Mouse (Mus musculus) T-helper 17 cell (primary cell): ENCODE data around the gene 2310011J03Rik.
"Not testable (repeated sequence)": the region's sequence is repeated elsewhere in the genome, so short reads cannot be mapped to it uniquely, and the experiment has no call there.

Experiments used
- in situ Hi-C, 2 experiments: fragments of 300-600 bp; cut with MboI, MseI; formaldehyde crosslinking; loops; 1 replicate in 1 of 2; 2 replicates in 1 of 2; pipeline ENCODE4 v1.15.1; 2025; ENCODE audit warnings: high pct_unique_total_duplicates in 2 of 2

2310011J03Rik gene

DNA sequence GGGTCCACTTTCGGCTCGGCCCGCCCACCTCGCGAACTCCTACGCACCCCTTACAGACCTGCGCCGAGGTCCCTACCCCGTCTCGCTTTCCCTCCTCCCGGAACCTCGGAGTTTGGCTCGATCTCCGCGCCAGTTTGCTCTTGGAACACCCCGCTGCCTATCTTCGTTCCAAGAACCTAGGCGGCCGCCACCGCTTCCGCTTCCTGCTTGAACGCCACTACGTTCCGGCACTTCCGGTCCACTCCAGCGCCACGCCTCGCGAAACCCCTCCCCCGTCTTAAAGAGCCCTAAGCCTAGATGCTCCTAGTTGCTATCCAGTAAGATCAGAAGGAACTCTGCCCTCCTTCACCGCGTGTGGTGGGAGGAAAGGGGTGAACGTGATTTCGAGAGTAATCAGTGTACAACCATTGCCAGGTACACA lies at the start of gene 2310011J03Rik:
Gene 2310011J03Rik (minus strand): TSS at position 198 of the 421 bp plus-strand sequence.
- in situ Hi-C loops: no loop called here

DNA sequence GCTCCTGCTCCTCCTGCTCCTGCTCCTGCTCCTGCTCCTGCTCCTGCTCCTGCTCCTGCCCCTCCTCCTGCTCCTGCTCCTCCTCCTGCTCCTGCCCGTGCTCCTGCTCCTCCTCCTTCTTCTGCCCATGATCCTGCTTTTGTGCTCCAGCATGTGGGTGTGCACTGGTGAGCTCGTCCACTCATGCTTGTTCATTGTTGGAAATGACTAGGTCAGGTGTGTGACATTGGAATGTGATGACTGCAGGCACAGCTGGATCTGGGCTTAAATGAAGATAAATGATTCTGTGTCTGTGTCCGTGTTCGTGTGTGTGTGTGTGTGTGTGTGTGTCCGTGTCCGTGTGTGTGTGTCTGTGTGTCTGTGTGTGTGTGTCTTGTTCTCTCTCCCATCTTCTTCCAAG lies 48.1 kb upstream of the 2310011J03Rik start:
- in situ Hi-C loops: no loop called here

DNA sequence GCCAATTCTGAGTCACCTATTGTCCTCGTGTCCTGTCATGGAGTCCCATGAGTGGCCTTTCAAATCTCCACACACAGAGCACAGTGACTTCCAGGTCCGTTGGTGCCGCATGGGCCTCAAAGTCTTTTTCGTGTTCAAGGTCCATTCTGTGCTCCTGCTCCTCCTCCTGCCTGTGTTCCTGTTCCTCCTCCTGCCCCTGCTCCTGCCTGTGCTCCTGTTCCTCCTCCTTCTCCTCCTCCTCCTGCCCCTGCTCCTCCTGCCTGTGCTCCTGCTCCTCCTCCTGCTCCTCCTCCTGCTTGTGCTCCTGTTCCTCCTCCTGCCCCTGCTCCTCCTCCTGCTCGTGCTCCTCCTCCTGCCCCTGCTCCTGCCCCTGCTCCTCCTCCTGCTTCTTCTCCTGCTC lies 47.6 kb upstream of the 2310011J03Rik start:
- in situ Hi-C loops: no loop called here

DNA sequence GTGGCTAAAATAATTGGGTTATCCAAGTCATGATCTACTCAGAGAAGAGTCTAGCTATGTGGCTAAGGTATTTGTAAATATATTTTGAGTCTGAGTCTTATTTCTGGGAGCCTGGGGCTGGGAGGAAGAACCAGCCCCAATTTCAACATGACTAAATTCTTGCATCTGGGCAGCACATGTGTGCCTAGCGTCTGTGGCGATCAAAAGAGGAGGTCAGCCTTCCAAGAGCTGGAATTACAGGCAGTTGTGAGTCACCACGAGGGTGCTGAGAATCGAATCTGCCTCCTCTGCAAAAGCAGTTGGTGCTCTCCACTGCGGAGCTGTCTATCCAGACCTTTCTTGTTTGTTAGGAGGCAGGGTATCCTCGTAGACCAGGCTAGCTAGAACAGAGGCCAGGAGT lies 45.4 kb upstream of the 2310011J03Rik start:
- in situ Hi-C loops: no loop called here

DNA sequence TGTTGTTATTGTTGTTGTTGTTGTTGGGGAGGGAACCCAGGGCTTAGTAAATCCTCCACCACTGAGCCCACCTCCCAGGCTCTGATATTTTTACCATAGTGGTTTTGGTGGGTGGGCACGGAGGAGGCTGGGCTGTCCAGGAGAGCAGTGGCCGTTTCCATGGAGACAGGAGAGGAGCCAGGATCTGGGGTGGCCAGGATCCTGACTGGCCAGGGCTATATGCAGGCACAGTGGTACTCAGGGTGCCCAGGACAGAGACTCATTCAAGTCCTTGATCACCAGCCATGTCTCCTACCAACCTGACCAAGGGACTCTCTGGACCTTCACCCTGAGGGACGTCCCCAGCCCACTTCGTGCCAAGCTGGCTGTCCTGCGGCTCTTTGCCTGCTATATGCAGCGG lies 43.4 kb upstream of the 2310011J03Rik start:
- in situ Hi-C loops: no loop called here

DNA sequence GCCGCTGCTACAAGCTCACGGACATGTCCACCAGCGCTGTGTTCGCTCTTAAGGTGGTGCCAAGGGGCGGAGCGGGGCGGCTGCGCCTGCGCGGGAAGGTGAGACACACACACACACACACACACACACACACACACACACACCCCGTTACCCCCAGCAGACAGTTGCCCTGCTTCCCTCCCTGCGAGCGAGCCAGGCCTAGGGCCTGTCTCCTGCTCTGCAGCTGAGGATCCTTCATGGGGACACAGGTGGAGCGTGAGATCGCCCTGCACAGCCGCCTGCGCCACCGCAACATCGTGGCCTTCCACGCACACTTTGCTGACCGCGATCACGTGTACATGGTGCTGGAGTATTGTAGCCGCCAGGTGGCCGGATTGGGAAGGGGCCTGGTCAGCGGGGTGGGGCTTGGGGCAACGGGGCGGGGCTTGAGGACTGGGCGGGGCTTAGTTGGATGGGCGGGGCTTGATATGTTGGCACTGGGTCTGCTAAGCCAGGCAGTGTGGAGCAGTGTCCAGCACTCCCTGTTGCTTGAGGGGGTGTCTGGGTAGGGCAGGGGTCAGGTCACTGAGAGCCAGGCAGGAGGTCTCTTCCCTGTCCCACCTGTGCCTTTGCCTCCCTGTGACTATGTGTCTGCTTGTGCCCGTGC lies 37.8 kb upstream of the 2310011J03Rik start:
- in situ Hi-C loops: no loop called here

DNA sequence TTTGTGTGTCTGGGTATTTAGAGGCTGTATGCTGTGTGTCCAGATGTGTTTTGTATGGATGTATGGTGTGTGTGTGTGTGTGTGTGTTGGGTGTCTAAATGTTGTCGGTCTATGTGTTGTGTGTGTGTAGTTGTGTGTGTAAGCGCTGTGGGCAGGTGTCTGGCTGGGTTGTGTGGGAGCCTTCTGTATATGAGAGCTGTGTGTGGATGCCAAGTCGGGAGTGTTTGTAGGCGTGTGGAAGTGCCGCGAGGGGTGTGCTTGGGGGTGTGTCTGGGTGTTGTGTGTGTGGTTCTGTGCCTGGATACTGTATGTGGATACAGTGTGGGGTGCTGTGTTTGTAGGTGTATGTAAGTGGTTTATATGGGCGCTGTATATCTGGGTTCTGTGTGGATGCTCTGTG lies 37.0 kb upstream of the 2310011J03Rik start:
- in situ Hi-C loops: no loop called here

DNA sequence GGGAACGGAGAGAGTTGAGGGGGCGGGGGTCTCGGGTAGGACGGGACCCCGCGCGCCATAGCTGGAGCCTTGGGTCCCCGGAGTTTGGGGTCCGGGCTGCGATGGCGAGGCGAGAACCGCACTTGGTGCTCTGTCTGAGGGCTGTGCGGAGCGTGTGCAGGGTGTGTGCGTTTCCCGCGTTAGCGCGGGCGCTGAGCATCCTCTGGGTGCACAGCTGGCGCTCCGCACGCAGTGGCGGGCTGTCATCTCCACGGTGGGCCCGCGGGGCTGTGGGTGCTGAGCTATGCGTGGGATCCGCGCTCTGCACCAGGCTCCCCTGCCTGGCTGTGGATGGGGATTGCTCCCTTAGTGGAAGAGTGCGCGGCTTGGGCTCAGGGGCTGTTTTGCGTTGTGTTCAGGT lies 36.4 kb upstream of the 2310011J03Rik start:
- in situ Hi-C loops: no loop called here

DNA sequence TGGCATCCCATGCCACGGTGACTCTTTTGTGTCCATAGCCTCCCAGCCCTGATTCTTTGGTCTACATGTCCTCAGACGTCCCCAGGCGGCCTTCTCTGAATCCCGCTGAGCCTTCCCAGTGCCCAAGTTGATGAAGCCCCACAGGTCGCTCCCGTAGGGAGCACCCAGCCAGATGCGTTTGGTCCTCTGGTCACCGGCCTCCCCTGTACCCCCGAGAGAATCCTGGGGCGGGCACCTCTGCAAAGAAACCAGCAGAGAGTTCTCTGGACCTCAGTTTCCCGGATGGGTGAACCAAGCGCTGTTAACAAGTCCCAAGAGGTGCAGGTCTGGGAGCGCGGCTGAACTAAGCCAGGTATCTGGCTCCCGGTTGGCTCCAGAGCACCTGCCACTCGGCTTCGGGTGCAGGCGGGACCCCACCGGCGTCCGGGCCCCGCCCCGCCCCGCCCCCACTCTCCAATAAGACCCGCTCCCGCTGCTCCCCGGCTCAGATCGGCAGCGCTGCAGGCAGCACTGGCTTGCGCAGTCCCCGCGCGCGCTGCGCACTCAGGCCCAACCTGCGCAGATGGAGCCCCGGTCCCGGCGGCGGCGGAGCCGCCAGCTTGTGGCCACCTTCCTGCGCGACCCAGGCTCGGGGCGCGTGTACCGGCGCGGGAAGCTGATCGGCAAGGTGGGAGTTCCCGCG lies 35.8 kb upstream of the 2310011J03Rik start, which contains the start of gene Plk5:
Gene Plk5 (plus strand): TSS at position 459 of the 682 bp plus-strand sequence.
- in situ Hi-C loops: no loop called here

DNA sequence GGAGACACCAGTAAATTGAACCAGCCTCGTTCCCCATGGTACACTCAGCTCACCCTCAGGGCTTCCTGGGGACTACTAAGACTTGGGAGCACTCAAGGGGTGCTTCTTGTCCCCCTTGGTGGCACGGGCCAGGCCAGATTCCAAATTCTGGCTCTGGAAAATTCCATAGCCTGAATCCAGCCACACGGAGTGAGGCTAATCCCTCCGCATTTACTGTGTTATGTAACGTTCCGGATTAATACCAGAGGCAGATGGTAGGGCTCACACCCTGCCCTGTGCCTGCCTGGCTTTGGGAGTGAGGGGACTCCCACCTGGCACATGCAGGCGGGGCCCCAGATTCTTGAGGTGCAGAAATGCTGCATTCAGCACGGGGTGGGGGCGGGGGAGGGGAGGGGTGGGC lies 35.1 kb upstream of the 2310011J03Rik start:
- in situ Hi-C loops: no loop called here

DNA sequence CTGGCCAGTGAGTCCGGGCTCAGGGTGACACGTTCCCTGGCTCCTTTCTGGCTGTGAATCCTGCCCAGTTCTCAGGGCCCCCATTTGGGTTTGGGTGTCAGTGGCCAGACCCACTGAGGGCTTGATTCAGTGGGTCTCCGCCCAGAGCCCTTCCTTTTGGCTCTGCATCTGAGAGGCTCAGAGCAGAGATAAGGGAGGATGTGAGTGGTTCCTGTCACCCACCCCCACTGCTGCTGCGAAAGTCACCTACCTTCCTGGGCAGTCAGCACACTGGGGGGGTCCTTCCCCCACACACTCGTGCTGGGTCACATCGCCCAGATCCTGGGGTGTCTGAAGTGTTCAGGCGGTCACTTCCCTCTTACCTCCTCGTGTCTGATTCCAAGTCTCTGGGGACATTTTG lies 32.4 kb upstream of the 2310011J03Rik start:
- in situ Hi-C loops: no loop called here

DNA sequence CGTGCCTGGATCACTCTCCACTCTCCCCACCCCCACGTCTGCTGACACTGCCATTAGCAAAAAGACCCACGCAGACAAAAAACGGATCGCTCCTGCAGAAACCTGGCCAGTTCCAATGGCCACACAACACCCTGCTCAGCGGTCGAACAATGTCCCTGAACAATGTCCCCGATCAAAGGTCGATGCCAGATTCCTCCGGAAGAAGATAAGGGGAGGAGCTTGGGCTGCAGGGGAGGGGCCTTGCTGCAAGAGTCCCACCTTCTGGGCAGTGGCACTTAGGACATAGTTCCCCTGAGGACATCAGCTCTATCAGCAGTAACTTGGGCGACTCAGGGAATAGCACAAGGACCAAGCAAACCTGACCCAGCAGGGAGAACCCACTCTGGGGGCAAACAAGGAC lies 31.6 kb upstream of the 2310011J03Rik start:
- in situ Hi-C loops: no loop called here

DNA sequence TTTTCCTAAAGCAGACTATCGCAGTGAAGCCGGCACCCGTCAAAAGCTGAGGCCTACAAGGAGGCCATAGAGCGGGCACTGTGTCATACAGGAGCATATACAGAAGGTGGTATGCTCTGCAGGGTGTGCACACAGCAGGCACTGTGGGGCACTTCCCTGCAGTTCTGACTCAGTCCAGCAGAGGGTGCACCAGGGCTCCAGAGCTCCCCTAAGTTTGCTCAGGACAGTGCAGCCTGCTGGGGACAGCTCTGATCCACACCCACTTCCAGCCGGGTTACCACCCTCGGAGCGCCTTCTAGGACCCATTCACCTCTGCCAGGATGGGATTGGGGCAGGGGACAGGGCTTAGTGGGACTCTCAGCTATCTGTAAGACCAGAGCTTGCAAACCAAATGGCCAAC lies 30.0 kb upstream of the 2310011J03Rik start:
- in situ Hi-C loops: no loop called here

DNA sequence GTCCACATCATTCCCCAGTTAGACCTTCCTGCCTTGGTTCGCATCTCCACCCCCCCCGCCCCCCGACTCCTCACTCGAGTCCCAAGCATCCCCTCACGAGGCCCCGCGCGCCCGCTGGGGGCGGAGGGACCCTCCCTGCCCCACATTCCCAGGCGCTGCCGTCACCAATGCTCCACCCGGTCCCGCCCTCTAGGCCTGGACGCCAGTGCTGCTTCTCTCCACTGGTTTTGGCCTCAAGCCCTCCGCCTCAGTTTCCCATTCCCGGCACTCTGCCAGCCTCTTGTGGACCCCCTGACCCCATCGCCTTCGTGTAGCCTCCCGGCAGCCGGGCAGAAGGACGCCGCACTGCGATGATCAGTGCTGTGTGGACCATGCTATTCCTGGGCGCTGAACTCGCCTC lies 28.6 kb upstream of the 2310011J03Rik start:
- in situ Hi-C loops: no loop called here

DNA sequence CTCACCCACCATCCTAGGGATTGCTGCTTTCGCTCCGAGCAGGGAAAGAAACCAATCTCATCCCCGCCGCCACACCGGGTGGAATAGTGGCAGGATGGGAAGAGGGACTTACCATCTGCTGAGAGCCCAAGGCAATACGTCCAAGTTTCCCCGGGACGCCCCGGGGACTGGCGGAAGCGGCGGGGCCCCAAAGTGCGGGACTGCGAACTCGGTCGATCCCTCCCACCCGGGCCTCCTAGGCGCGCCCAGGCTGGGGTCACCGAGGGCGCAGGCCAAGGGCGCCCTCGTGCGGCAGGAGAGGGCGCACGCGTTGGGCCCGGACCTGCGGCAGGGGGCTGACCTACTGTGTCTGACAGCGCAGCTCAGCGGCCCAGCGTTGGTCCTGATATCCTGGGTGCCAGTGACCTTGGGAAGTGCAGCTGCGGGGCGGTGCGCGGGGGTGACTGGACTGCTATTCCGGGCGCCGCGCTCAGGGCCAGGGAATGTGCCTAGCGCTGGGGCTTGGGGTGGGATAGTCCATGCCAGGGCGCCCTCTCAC lies 28.0 kb upstream of the 2310011J03Rik start, which contains the start of gene Adamtsl5:
Gene Adamtsl5 (minus strand): TSS at position 169 of the 538 bp plus-strand sequence.
- in situ Hi-C loops: no loop called here

DNA sequence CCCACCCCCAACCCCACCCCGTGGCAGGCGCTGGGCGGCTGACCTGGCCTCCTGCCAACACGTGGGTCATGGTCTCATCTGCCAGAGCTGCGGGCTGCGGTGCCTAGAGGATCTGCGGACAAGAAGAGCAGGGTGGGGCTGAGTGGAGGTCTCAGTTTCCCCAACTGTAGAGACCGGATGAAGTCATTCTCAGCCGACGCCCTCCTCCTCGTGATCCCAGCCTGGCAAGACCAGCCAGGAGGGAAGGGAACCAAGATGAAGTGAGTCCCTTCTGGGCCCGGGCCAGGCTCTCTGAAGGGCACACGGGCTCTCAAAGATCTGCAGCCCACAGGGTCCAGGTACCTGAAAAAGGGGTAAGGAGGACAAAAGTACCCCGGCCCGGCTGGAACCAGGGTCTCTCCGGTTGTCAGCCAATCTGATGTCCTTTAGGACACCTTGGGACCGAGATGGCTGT lies 27.2 kb upstream of the 2310011J03Rik start:
- in situ Hi-C loops: no loop called here

DNA sequence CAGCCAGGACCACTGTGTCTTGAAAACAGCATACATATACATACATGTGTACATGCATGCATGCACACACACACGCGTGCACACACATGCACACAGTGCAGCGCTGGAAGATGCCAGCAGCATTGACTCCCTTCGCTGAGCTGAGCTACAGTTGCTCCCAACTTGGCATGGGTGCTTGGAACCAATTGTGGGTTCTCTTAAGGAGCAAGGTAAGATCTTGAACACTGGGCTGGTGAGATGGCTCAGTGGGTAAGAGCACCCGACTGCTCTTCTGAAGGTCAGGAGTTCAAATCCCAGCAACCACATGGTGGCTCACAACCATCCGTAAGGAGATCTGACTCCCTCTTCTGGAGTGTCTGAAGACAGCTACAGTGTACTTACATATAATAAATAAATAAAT lies 25.6 kb upstream of the 2310011J03Rik start:
- in situ Hi-C loops: not testable (repeated sequence)

DNA sequence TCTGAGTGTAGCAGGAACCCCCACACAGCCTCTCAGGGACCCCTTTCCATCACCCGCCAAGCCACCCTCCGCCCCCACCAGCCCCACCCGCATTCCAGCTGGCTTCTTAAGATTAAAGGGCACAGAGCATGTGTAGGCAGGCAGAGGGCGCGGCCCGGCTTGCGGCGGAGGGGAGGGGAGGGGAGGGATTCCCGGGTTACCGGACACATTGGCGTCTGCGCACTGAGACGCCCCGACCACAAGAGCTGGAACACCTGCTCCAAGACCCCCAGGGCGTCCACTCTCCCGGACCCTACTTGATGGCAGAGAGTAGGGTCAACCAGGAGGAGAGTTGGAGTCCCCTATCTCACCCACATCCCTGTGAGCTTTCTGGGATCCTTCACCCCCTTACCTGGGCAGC lies 24.8 kb upstream of the 2310011J03Rik start:
- in situ Hi-C loops: no loop called here

DNA sequence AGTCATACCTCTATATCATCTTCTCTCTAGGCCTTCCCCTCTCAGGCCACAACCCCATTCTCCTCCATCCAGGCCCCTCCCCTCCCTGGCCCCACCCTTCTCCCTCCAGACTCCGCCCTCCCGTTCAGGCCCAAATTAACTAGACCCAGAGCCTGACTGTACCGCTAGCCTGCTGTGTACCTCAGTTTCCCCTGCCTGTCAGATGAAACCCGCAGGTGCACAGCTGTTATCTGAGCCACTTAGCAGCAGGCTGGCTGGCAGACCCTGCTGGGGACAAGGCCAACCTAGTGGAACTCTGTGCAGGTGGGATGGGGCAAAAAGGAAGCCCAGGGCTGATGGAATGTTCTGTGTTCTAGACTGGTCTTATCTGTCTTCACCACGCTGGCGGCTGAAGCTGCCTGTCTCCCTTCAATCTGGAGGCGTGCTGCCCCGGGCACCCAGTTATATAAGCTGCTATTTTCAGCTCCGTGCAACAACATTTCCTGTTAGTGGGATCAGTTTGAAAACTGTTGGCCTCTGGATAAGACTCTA lies 23.9 kb upstream of the 2310011J03Rik start:
- in situ Hi-C loops: no loop called here

DNA sequence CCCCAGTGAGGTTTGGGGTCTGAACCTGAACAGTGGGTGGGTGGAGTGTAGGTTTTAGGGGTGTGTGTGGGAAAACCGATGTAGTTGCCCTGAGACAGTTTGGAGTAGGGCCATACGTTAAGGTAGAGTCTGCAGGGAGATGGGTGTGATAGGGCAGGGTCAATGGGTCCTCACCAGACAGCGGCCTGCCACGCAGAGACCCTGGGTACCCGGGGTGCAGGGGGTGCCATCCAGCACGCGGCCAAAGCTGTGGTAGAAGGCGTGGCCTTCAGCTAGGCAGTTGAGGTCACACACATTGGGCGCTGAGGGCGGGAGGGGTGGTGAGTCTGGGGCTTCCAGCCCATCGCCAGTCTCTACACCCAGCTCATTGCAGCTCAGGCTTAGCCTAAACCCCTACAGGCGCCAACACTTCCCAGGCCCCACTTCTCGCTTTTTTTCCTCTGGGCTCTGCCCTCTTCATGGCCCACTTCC lies 23.1 kb upstream of the 2310011J03Rik start:
- in situ Hi-C loops: no loop called here

DNA sequence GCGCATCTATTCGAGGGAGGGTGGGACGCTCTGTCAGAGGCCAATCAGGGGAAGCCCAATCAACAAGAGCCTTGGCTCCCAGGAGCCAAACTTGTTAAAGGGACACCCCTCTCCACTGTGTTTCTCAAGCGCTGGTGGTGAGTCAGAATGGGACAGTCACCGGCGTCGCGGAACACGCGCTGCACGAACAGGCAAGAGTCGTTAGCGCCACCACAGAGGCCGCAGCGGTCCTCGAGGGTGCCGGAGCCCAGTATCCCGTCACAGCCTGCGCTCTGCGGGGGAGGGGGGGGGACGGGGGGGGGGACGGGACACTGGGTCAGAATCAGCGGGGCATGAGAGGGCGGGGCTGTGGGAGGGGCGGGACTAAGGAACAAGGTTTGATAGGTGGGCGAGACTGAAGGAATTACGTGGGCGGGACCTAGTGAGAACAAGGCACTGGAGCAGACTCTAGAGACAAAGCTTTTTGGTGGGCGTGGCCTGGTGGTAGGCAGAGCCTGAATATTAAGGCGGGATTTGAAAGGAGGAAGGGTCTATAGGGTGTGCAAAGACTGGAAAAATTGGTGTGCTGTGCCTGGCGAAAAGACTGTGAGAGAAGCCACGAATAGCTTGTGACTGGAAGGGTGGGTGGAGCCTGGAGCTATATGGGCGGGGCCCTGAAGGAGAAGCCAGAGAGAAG lies 22.6 kb upstream of the 2310011J03Rik start:
- in situ Hi-C loops: no loop called here

DNA sequence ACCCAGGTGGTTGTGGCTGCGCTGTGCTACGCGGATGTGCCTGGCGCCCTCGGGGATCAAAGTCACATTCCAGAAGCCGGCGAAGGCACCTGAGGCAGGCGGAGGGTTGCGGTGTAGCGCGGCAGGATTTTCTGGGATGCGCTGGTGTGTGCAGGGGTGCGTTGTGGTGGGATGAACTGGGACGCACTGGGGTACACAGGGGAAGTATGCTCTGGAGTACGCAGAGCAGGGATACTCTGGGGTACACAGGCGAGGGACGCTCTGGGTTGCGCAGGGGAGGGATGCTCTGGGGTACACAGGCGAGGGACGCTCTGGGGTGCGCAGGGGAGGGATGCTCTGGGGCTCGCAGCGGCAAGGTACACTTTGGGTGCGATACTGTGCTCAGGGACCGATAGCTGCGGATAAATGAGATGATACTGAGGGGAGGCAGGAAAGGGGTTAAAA lies 22.0 kb upstream of the 2310011J03Rik start:
- in situ Hi-C loops: no loop called here
